Comparison of ENCODE assay signal across 30 mouse cellular contexts in genomic region chr10:95718760-95719159, GRCm38 (mm10). TPM values are rescaled to one million over a fixed set of nuclear protein-coding genes. Genes with fewer than 3 reads are reported as not detected.
"Had no signal": no experiment of that assay in that cellular context is flagged by ENCODE, and none has a peak within 500 bp of the region (broad histone marks: within the 10 kb centered on the region; RNA-seq: fewer than 3 reads in every experiment).

No protein-coding gene starts in this region.

- H3K27me3 ChIP-seq: liver, embryonic 13.5 days; neural tube, embryonic 12.5 days; neural tube, embryonic 15.5 days had no signal

- H3K9me3 ChIP-seq: liver, embryonic 13.5 days; neural tube, embryonic 12.5 days; neural tube, embryonic 15.5 days had no signal

- H3K36me3 ChIP-seq: liver, embryonic 13.5 days; neural tube, embryonic 12.5 days; neural tube, embryonic 15.5 days had no signal

- ATAC-seq: intestine, embryonic 16.5 days had no signal

- H3K4me1 ChIP-seq: neural tube, embryonic 12.5 days; neural tube, embryonic 15.5 days had no signal

- H3K27ac ChIP-seq: kidney, postnatal 0 days; liver, embryonic 13.5 days; neural tube, embryonic 12.5 days; neural tube, embryonic 15.5 days; stomach, postnatal 0 days had no signal

- H3K4me2 ChIP-seq: liver, embryonic 13.5 days; midbrain, embryonic 11.5 days; neural tube, embryonic 12.5 days; neural tube, embryonic 15.5 days had no signal

- H3K9ac ChIP-seq: liver, embryonic 13.5 days; neural tube, embryonic 12.5 days; neural tube, embryonic 15.5 days had no signal

- DNase-seq: kidney, adult 2 months; kidney, postnatal 36 days; lung, adult 2 months; lung, postnatal 10 days; lung, postnatal 36 days; midbrain, embryonic 14.5 days; right cerebral cortex, adult 18-20 months; right cerebral cortex, postnatal 14 days; right cerebral cortex, postnatal 4 days; thymus, adult 2 months; thymus, postnatal 14 days; thymus, postnatal 4 days had no signal

- H3K4me3 ChIP-seq: liver, embryonic 13.5 days; megakaryocyte, embryonic 14.5 days; neural tube, embryonic 12.5 days; neural tube, embryonic 15.5 days had no signal

RNA-seq across cellular contexts. Expression of gene Anapc15-ps, which starts 45.5 kb away (rescaled TPM):
- total RNA-seq: layer of hippocampus, adult 18-20 months; layer of hippocampus, postnatal 14 days; left cerebral cortex, adult 18-20 months; left cerebral cortex, postnatal 25 days; liver, adult 2 months had no signal
- polyA plus RNA-seq: intestine, embryonic 16.5 days; kidney, adult 2 months; kidney, embryonic 14.5 days; kidney, postnatal 0 days; limb, embryonic 11.5 days; limb, embryonic 14.5 days; liver, adult 2 months; liver, embryonic 13.5 days; liver, embryonic 16.5 days; lung, adult 2 months; midbrain, embryonic 11.5 days; midbrain, embryonic 14.5 days; neural tube, embryonic 12.5 days; neural tube, embryonic 15.5 days; stomach, embryonic 14.5 days; stomach, postnatal 0 days; thymus, adult 2 months had no signal
